Comparison of ENCODE assay signal across 19 mouse cellular contexts in genomic region chr15:87555811-87556210, GRCm38 (mm10).
DNase-seq lines count a peak whose midpoint lies in the region; ATAC-seq lines count a peak whose summit lies in the region.
"Had no signal": no experiment of that assay in that cellular context is flagged by ENCODE, and none has a peak within 500 bp of the region (broad histone marks: within the 10 kb centered on the region; RNA-seq: fewer than 3 reads in every experiment).

No protein-coding gene starts in this region.

- DNase-seq in cerebellum, adult 9-11 months, result peak; percentile 27
- DNase-seq in cerebellum, adult 11-12 months, result no peak
- DNase-seq in cerebellum, postnatal 25 days, result peak; percentile 44 to 68
- no peak for DNase-seq in cerebellum, adult 8-10 months
- DNase-seq in cerebellum, postnatal 36 days, result peak; percentile 25 to 46
- DNase-seq in retina, postnatal 1 day, result peak; percentile 32
- no peak for DNase-seq in retina, embryonic 14.5 days (ENCODE audit: low spot score)
- DNase-seq: adrenal gland, adult 2 months; adrenal gland, adult 8-10 months; adrenal gland, postnatal 10 days; adrenal gland, postnatal 14 days; adrenal gland, postnatal 25 days; adrenal gland, postnatal 36 days; B cell, adult 2 months; cerebellum, adult 11 months had no signal

- no peak for ATAC-seq in cerebellum, adult (ENCODE audit: insufficient number of reproducible peaks, low FRiP score, low TSS enrichment)
- ATAC-seq: activated CD4-positive, CD25-positive, alpha-beta regulatory T cell, adult 4 months; CD4-positive, CD25-positive, alpha-beta regulatory T cell, adult 4 months; Patski had no signal

Comparison
In these comparisons a context has a peak if more than half of its experiments do, and no peak if none do; other contexts are left out.
1. DNase-seq: peak in cerebellum, adult 9-11 months (single experiment), cerebellum, postnatal 25 days (2 of 2), cerebellum, postnatal 36 days (2 of 2) and retina, postnatal 1 day (single experiment); none in cerebellum, adult 11-12 months (single experiment), cerebellum, adult 8-10 months (single experiment) and retina, embryonic 14.5 days (single experiment).